Mouse (Mus musculus): Measurements from ENCODE around the gene Zfp821. TPM values are rescaled to one million over a fixed set of nuclear protein-coding genes. Genes with fewer than 3 reads are reported as not detected.

The Zfp821 gene
- total and polyA plus RNA-seq, 3 experiments, result 4.7 to 10.4 (median 7.9) TPM

DNA sequence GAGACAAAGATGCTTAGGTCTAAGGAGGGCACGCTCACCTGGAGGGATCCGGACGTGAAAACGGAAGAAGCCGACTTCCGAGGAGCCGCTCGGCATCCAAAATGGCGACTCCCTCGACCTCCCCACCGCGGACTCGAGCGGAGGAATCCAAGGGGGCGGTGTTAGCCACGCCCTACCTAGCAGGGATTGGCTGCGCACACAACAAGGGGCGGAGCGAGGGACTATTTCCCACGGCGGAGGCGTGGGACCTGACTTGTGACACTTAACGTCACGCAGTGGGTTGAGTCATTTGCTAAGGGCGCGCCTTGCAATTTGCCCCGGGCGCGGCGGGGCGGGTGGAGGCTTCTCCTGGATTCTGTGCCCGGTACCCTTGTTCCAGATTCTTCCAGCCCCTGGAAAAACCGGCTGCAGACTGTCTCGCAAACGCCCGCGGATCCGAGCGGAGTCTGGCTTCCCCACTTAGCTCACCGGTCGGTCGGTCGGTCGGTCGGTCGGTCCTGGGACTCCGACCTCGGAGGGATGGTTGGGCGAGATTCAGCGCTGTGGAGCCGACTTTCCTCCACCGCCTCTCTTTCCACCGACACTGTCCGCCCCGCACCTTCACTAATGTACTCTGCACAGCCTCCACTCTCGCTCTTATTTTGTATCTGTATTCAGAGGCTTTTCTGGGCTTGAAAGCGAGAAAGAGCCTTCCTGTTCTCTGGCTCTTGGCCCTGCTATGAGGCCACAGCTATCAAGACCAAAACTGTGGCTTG, 12.0 kb upstream of the Zfp821 start, which contains the start of gene Ist1:
Gene Ist1 (minus strand): TSS at position 115 of the 755 bp plus-strand sequence.
- Histone ChIP-seq H3K4me3 (ENCODE audit: low read depth, low read length) (peak within 1 kb of the TSS; percentile 98), H3K4me1 (ENCODE audit: insufficient read depth, low read depth, low read length) (peaks cover 32% of the 10 kb centered on the region), H3K27me3 (ENCODE audit: insufficient read depth, low read length) (peaks cover 5% of the 10 kb centered on the region; the same call in 1 of the 2 replicates), H3K9me3 (replicated peaks) (no peaks in the 10 kb centered on the region), H3K36me3 (replicated peaks) (peaks cover 23% of the 10 kb centered on the region)
- ATAC-seq (ENCODE audit: extremely low read depth, insufficient number of reproducible peaks, low FRiP score, poor library complexity, severe bottlenecking) (peak; percentile 95), DNase-seq (ENCODE audit: low spot score) (peak; percentile 89)
- TF ChIP-seq TAL1 (conservative IDR thresholded peaks at IDR 0.05; ENCODE audit: low read depth, low read length) (no peak), GATA1 (IDR thresholded peaks at IDR 0.05; ENCODE audit: borderline replicate concordance, low read length) (no peak), POLR2AphosphoS5 (IDR thresholded peaks at IDR 0.05; ENCODE audit: insufficient replicate concordance, low read depth, low read length) (no peak), CTCF (IDR thresholded peaks at IDR 0.05; ENCODE audit: low read depth, low read length) (no peak), GATA2 (IDR thresholded peaks at IDR 0.05; ENCODE audit: borderline replicate concordance, low read depth, low read length) (no peak)

DNA sequence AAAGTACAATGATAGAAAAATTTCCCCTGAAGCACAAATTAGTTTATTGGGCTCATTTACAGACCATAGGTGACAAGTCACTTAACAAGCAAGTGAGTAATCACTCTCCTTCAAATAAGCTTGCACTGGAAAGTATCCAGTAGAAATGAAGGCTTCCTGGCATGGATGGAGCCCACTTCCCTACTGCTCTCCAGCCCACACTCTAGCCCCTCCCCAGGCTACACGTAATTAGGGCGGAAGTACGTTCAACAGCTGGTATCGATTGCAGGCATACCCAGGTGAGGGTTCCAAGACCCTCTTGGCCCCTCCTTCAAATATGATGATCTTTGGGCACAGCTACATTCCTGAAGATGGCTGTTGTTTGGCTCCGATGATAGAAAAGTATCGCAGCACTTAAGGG, 11.2 kb upstream of the Zfp821 start:
- H3K27me3 ChIP-seq (ENCODE audit: insufficient read depth, low read length), result peaks cover 5% of the 10 kb centered on the region; the same call in 1 of the 2 replicates
- DNase-seq (ENCODE audit: low spot score) (no peak), ATAC-seq (ENCODE audit: extremely low read depth, insufficient number of reproducible peaks, low FRiP score, poor library complexity, severe bottlenecking) (no peak)
- no peaks in the 10 kb centered on the region for H3K9me3 ChIP-seq (replicated peaks)
- peaks cover 32% of the 10 kb centered on the region for H3K4me1 ChIP-seq (ENCODE audit: insufficient read depth, low read depth, low read length)
- H3K4me3 ChIP-seq (ENCODE audit: low read depth, low read length), result no peak overlapping the region; the same call in 1 of the 2 replicates
- no peak for TF ChIP-seq GATA1 (IDR thresholded peaks at IDR 0.05; ENCODE audit: borderline replicate concordance, low read length)
- H3K36me3 ChIP-seq (replicated peaks), result peaks cover 21% of the 10 kb centered on the region

DNA sequence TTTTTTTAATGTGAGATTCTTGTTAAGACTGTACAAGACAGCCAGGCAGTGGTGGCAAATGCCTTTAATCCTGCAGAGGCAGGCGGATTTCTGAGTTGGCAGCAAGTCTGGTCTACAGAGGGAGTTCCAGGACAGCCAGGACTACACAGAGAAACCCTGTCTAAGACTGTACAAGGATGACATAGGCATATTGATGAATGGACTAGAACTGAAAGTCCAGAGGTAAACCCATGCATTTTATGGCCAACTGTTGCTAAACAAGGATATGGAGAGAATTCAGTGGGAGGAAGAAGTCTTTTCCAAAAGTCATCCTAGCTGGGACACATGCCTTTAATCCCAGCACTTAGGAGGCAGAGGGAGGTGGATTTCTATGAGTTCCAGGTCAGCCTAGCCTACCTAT, 7.6 kb upstream of the Zfp821 start:
- peaks cover 10% of the 10 kb centered on the region for H3K4me1 ChIP-seq (ENCODE audit: insufficient read depth, low read depth, low read length)
- TF ChIP-seq TAL1 (conservative IDR thresholded peaks at IDR 0.05; ENCODE audit: low read depth, low read length) (no peak), GATA2 (IDR thresholded peaks at IDR 0.05; ENCODE audit: borderline replicate concordance, low read depth, low read length) (no peak), GATA1 (IDR thresholded peaks at IDR 0.05; ENCODE audit: borderline replicate concordance, low read length) (no peak), CTCF (IDR thresholded peaks at IDR 0.05; ENCODE audit: low read depth, low read length) (no peak), POLR2AphosphoS5 (IDR thresholded peaks at IDR 0.05; ENCODE audit: insufficient replicate concordance, low read depth, low read length) (no peak)
- peaks cover 16% of the 10 kb centered on the region for H3K27me3 ChIP-seq (ENCODE audit: insufficient read depth, low read length)
- no peaks in the 10 kb centered on the region for H3K36me3 ChIP-seq (replicated peaks)
- ATAC-seq (ENCODE audit: extremely low read depth, insufficient number of reproducible peaks, low FRiP score, poor library complexity, severe bottlenecking) (no peak), DNase-seq (ENCODE audit: low spot score) (no peak)
- H3K4me3 ChIP-seq (ENCODE audit: low read depth, low read length), result no peak overlapping the region
- H3K9me3 ChIP-seq (replicated peaks), result no peaks in the 10 kb centered on the region

DNA sequence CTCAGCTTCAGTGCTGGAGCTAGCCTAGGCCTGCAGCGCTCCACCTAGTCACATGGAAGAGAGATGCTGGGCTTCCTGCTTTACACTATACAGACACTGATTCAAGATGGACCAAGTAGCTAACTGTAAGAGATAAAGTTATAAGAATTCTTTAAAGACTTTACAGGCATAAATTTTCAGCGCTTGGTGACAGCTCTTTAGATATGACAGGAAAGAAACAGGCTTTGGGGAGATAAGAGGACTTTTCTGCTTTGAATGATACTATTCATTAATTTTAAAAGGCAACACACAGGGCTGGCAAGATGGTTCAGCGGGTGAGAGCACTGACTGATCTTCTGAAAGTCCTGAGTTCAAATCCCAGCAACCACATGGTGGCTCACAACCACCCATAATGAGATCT, 6.9 kb upstream of the Zfp821 start:
- peaks cover 9% of the 10 kb centered on the region for H3K4me1 ChIP-seq (ENCODE audit: insufficient read depth, low read depth, low read length)
- peaks cover 19% of the 10 kb centered on the region for H3K27me3 ChIP-seq (ENCODE audit: insufficient read depth, low read length)
- TF ChIP-seq GATA2 (IDR thresholded peaks at IDR 0.05; ENCODE audit: borderline replicate concordance, low read depth, low read length), result no peak
- TF ChIP-seq GATA1 (IDR thresholded peaks at IDR 0.05; ENCODE audit: borderline replicate concordance, low read length), result no peak
- TF ChIP-seq TAL1 (conservative IDR thresholded peaks at IDR 0.05; ENCODE audit: low read depth, low read length), result no peak
- TF ChIP-seq CTCF (IDR thresholded peaks at IDR 0.05; ENCODE audit: low read depth, low read length), result no peak
- no peak for TF ChIP-seq POLR2AphosphoS5 (IDR thresholded peaks at IDR 0.05; ENCODE audit: insufficient replicate concordance, low read depth, low read length)
- H3K36me3 ChIP-seq (replicated peaks), result no peaks in the 10 kb centered on the region
- H3K4me3 ChIP-seq (ENCODE audit: low read depth, low read length), result no peak overlapping the region
- DNase-seq (ENCODE audit: low spot score), result no peak
- H3K9me3 ChIP-seq (replicated peaks), result no peaks in the 10 kb centered on the region
- ATAC-seq (ENCODE audit: extremely low read depth, insufficient number of reproducible peaks, low FRiP score, poor library complexity, severe bottlenecking), result no peak

DNA sequence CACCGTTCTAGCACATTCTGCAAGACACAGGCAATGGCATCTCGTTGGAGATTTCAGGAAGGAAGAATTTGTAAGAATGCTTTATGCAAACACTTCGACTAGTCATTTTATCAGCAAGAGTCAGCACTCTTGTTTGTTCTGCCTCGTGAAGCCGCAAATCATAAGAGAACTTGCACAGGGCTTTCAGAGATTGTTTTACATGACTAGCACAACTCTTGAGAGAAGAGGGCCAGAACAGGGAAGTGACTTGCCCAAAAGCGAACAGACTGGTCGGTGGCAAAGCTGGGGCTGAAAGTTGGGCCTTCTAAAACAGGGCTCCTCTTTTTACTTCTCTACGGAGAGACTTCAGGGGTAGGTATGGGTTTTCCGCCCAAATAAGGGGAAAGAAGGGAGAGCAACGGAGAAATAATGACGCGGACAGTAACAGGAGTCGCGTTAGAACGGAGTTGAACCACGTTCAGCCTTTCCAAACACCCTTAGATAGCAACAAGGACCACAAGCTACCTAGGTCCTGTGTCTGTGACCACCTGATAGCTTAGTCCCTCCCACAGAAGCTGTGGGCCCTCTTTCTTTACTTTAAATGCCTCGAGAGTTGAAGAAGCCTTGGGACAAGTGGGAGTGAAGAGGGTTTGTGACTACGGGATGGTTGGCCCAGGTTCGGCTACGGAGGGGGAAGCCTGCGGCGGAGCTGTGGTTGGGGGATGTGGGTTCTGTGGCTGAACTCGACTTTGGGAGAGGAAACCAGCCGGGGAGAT, 604 bp upstream of the Zfp821 start:
- no peak for ATAC-seq (ENCODE audit: extremely low read depth, insufficient number of reproducible peaks, low FRiP score, poor library complexity, severe bottlenecking)
- H3K4me3 ChIP-seq (ENCODE audit: low read depth, low read length), result peak overlapping the region; percentile 78
- H3K9me3 ChIP-seq (replicated peaks), result no peaks in the 10 kb centered on the region
- H3K36me3 ChIP-seq (replicated peaks), result peaks cover 20% of the 10 kb centered on the region
- peak; percentile 9 for DNase-seq (ENCODE audit: low spot score)
- H3K27me3 ChIP-seq (ENCODE audit: insufficient read depth, low read length), result peaks cover 21% of the 10 kb centered on the region
- TF ChIP-seq TAL1 (conservative IDR thresholded peaks at IDR 0.05; ENCODE audit: low read depth, low read length) (no peak), GATA1 (IDR thresholded peaks at IDR 0.05; ENCODE audit: borderline replicate concordance, low read length) (no peak), CTCF (IDR thresholded peaks at IDR 0.05; ENCODE audit: low read depth, low read length) (no peak), POLR2AphosphoS5 (IDR thresholded peaks at IDR 0.05; ENCODE audit: insufficient replicate concordance, low read depth, low read length) (no peak), GATA2 (IDR thresholded peaks at IDR 0.05; ENCODE audit: borderline replicate concordance, low read depth, low read length) (no peak)
- peaks cover 21% of the 10 kb centered on the region for H3K4me1 ChIP-seq (ENCODE audit: insufficient read depth, low read depth, low read length)

DNA sequence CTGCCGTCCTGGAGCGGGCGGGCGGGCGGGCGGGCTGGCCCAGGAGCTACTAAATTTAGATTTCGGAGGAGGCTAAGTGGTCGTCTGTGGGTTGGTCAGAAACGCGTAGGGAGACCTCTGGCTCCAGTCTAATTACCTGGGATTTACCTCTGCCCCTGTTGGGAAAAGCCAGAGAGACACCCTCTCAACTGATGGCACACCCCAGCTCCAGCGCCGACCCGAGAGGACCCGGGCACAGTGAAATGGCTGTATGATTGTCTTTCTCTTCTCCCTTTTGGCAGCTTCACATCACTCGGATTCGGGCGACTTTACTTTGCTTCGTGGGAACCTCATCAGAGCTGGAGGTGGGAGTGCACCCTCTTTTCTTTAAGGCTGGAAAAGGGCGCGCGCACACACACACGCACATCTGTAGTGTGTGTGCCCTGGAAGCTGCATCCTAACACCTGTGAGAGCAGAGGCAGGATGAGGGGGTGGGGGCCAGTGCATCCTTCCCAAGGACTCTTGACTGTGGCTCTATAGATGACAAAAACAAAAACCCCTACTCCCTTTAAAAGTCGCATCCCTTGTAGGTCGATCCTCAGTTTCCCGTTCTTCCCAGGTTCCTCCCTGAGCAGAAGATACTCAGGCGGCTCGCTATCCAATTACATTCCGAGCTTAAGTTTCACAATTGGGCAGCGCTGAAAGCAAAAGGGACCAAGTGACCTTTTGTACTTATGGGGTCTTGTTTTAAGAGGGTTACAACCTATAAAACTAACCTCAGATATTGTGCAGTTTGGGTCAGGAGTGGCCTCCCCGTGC, 929 bp downstream of the Zfp821 start:
- H3K9me3 ChIP-seq (replicated peaks), result no peaks in the 10 kb centered on the region
- peaks cover 14% of the 10 kb centered on the region for H3K27me3 ChIP-seq (ENCODE audit: insufficient read depth, low read length)
- H3K36me3 ChIP-seq (replicated peaks), result peaks cover 32% of the 10 kb centered on the region
- TF ChIP-seq POLR2AphosphoS5 (IDR thresholded peaks at IDR 0.05; ENCODE audit: insufficient replicate concordance, low read depth, low read length) (no peak), TAL1 (conservative IDR thresholded peaks at IDR 0.05; ENCODE audit: low read depth, low read length) (no peak), GATA2 (IDR thresholded peaks at IDR 0.05; ENCODE audit: borderline replicate concordance, low read depth, low read length) (no peak), GATA1 (IDR thresholded peaks at IDR 0.05; ENCODE audit: borderline replicate concordance, low read length) (no peak), CTCF (IDR thresholded peaks at IDR 0.05; ENCODE audit: low read depth, low read length) (no peak)
- H3K4me3 ChIP-seq (ENCODE audit: low read depth, low read length), result peak overlapping the region; percentile 78
- ATAC-seq (ENCODE audit: extremely low read depth, insufficient number of reproducible peaks, low FRiP score, poor library complexity, severe bottlenecking), result no peak
- no peak for DNase-seq (ENCODE audit: low spot score)
- H3K4me1 ChIP-seq (ENCODE audit: insufficient read depth, low read depth, low read length), result peaks cover 21% of the 10 kb centered on the region
